Mouse (Mus musculus) layer of hippocampus, postnatal 36 days (tissue): ENCODE data around the gene Fhl3. TPM values are rescaled to one million over a fixed set of nuclear protein-coding genes. Genes with fewer than 3 reads are reported as not detected.
"Not testable (repeated sequence)": the region's sequence is repeated elsewhere in the genome, so short reads cannot be mapped to it uniquely, and the experiment has no call there.

Source experiments
- DNase-seq, 2 experiments: peaks; one replicate each; pipeline ENCODE4 v3.0.0; 2022
- total RNA-seq, 2 experiments: library from RNA; stranded (reverse); gene quantifications; 2 replicates each; pipeline ENCODE4 v1.2.3; 2021

Gene Fhl3
- total RNA-seq, 2 experiments from 2014 or later, result 1.7 to 2.4 TPM

- DNase-seq, result no peak
Measured at GRCm38 (mm10) chr4:124685004-124685403, 15.5 kb upstream of the Fhl3 start.

- DNase-seq, result no peak
Measured at GRCm38 (mm10) chr4:124685453-124685852, 15.0 kb upstream of the Fhl3 start.

- DNase-seq, result no peak
Measured at GRCm38 (mm10) chr4:124685897-124686402, 14.6 kb upstream of the Fhl3 start.

- no peak for DNase-seq
Measured at GRCm38 (mm10) chr4:124691455-124691854, 9.0 kb upstream of the Fhl3 start.

- DNase-seq, result no peak
Measured at GRCm38 (mm10) chr4:124692416-124692861, 8.1 kb upstream of the Fhl3 start.

GRCm38 (mm10) chr4:124693135-124693894, 7.2 kb upstream of the Fhl3 start, which contains the start of gene Utp11:
Gene Utp11 (minus strand): TSS chr4:124693600.
- peak; percentile 83 for DNase-seq

- no peak for DNase-seq
Measured at GRCm38 (mm10) chr4:124694572-124694971, 5.9 kb upstream of the Fhl3 start.

GRCm38 (mm10) chr4:124695786-124696516, 4.5 kb upstream of the Fhl3 start:
- DNase-seq, result no peak

GRCm38 (mm10) chr4:124699791-124700190, 710 bp upstream of the Fhl3 start:
- no peak for DNase-seq

- no peak for DNase-seq
Measured at GRCm38 (mm10) chr4:124701052-124701845, 748 bp downstream of the Fhl3 start.

- no peak for DNase-seq
Measured at GRCm38 (mm10) chr4:124701916-124702315, 1.4 kb downstream of the Fhl3 start.

GRCm38 (mm10) chr4:124703406-124703805, 2.9 kb downstream of the Fhl3 start:
- no peak for DNase-seq

GRCm38 (mm10) chr4:124703881-124704796, 3.6 kb downstream of the Fhl3 start:
- DNase-seq, result no peak

- DNase-seq, result no peak
Measured at GRCm38 (mm10) chr4:124704797-124705474, 4.4 kb downstream of the Fhl3 start.

- DNase-seq, result no peak
Measured at GRCm38 (mm10) chr4:124705661-124706269, 5.3 kb downstream of the Fhl3 start.

GRCm38 (mm10) chr4:124707381-124708199, 7.1 kb downstream of the Fhl3 start:
- DNase-seq, result not testable (repeated sequence)

GRCm38 (mm10) chr4:124708200-124708517, 7.7 kb downstream of the Fhl3 start:
- not testable (repeated sequence) for DNase-seq

GRCm38 (mm10) chr4:124708518-124709477, 8.3 kb downstream of the Fhl3 start:
- DNase-seq, result peak; percentile 65 to 67
